Mouse (Mus musculus) kidney, embryonic 14.5 days (tissue): ENCODE measurements around the gene Rnf169. TPM values are rescaled to one million over a fixed set of nuclear protein-coding genes. Genes with fewer than 3 reads are reported as not detected.
"Not testable (repeated sequence)": the region's sequence is repeated elsewhere in the genome, so short reads cannot be mapped to it uniquely, and the experiment has no call there.

Experiments used
- ATAC-seq: fragments of 200-750 bp; cut with Nextera tagmentation; 2 replicates; pipeline ENCODE4 v1.8.0; 2017; ENCODE audit warnings: moderate number of reproducible peaks, mild to moderate bottlenecking, moderate TSS enrichment, moderate library complexity; ENCODE audit not compliant: low FRiP score, low TSS enrichment
- H3K27ac ChIP-seq: fragments of 300-500 bp; sonication (generic); 2 replicates; pipeline ENCODE4 v1.5.1; 2014; ENCODE audit warnings: low read depth, mild to moderate bottlenecking, low read length, moderate library complexity, mixed read lengths
- H3K27me3 ChIP-seq: fragments of 300-500 bp; sonication (generic); 2 replicates; pipeline ENCODE4 v1.6.1; 2014; ENCODE audit warnings: mild to moderate bottlenecking, low read length; ENCODE audit not compliant: control insufficient read depth, insufficient read depth
- H3K36me3 ChIP-seq: fragments of 300-500 bp; sonication (generic); 2 replicates; pipeline ENCODE4 v1.6.1; 2014; ENCODE audit warnings: low read length, mixed read lengths; ENCODE audit not compliant: control insufficient read depth, insufficient read depth
- H3K4me1 ChIP-seq: fragments of 300-500 bp; sonication (generic); 2 replicates; pipeline ENCODE4 v1.6.1; 2014; ENCODE audit warnings: low read length, mixed read lengths; ENCODE audit not compliant: control insufficient read depth, insufficient read depth
- H3K4me2 ChIP-seq: fragments of 300-500 bp; sonication (generic); replicated peaks from 2 replicates; pipeline ENCODE4 v1.6.1; 2014; ENCODE audit warnings: low read depth, mild to moderate bottlenecking, low read length
- H3K4me3 ChIP-seq: fragments of 300-500 bp; sonication (generic); 2 replicates; pipeline ENCODE4 v1.5.1; 2014; ENCODE audit warnings: mild to moderate bottlenecking, low read length
- H3K9ac ChIP-seq: fragments of 300-500 bp; sonication (generic); 2 replicates; pipeline ENCODE4 v1.6.1; 2014; ENCODE audit warnings: low read depth, mild to moderate bottlenecking, low read length, moderate library complexity
- H3K9me3 ChIP-seq: fragments of 300-500 bp; sonication (generic); 2 replicates; pipeline ENCODE4 v1.6.1; 2016; ENCODE audit warnings: low read length; ENCODE audit not compliant: control insufficient read depth
- WGBS: fragments of 180-500 bp; shearing (Covaris S2); extraction: QIAGEN DNeasy Blood & Tissue Kit; methylation state at CpG from one replicate; pipeline ENCODE4 v1.1.7; 2014; 5-methylcytosine and 5-hydroxymethylcytosine counted together
- polyA plus RNA-seq: library from polyadenylated mRNA; unstranded; fragments of >200 nt; fragmentation: Nextera tagmentation; extraction: Ambion mirVana; gene quantifications from 2 replicates; pipeline ENCODE4 v1.2.1, GENCODE M21; 2014

Gene Rnf169
- polyA plus RNA-seq, 1 experiment from 2014 or later = 8.2 TPM

DNA sequence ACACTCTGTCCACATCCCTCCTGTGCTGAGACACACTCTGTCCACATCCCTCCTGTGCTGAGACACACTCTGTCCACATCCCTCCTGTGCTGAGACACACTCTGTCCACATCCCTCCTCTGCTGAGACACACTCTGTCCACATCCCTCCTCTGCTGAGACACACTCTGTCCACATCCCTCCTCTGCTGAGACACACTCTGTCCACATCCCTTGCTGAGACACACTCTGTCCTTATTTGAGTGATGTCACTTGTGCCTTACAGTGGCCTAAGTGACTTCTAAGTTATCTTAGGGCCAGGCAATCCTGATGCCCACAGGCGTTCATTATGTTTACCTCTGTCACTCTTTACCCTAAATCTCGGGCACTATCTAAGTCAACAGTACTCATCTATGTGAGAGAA lies 19.7 kb downstream of the Rnf169 start:
- not testable (repeated sequence) for H3K4me2 ChIP-seq, H3K36me3 ChIP-seq, ATAC-seq, H3K9me3 ChIP-seq, H3K27ac ChIP-seq, H3K4me3 ChIP-seq, H3K27me3 ChIP-seq, H3K9ac ChIP-seq
- 75% methylated on average over 2 of the region's 2 CpGs for WGBS
- peaks cover 16% of the 10 kb centered on the region for H3K4me1 ChIP-seq

DNA sequence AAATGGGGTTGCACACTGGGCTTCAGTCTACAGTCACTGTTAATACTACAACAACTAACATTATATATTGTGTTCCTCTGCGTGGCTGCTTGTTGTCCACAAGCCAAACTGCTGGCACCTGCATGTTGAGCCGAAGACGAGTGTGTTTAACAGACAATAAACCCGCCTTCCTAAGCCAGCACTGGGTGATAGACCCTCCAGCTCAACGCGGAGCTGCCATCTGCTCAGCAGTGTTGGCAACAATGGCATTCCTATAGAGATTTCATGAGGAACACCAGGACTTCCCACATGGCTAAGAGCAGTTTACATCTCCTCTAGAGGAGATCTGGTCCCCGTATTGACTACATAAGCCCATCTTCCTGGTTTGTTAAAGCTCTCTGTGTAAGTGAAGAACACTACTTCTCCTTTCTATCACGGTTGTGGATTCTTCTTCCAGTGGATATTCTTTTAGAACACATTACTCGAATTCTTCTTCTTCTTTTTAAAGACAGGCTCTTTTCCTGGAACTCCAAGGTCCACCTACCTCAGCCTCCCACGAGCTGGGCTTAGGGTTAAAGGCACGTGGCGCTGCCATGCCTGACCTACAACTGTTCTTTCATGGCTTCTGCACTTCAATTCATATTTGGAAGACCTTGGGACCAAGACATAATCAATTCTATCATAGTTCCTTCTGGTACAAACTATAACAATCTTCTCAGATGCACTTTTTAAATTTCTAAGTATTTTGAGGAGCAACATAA lies 22.9 kb downstream of the Rnf169 start:
- peaks cover 10% of the 10 kb centered on the region; the same call in 1 of the 2 replicates for H3K36me3 ChIP-seq
- WGBS = 74% methylated on average over 12 of the region's 12 CpGs
- H3K4me3 ChIP-seq = no peak overlapping the region
- no peaks in the 10 kb centered on the region for H3K27me3 ChIP-seq
- H3K27ac ChIP-seq = no peak overlapping the region
- peaks cover under 1% of the 10 kb centered on the region; the same call in 1 of the 2 replicates for H3K4me1 ChIP-seq
- no peak for ATAC-seq
- no peak overlapping the region for H3K9ac ChIP-seq
- H3K4me2 ChIP-seq = no peak overlapping the region
- no peaks in the 10 kb centered on the region for H3K9me3 ChIP-seq

DNA sequence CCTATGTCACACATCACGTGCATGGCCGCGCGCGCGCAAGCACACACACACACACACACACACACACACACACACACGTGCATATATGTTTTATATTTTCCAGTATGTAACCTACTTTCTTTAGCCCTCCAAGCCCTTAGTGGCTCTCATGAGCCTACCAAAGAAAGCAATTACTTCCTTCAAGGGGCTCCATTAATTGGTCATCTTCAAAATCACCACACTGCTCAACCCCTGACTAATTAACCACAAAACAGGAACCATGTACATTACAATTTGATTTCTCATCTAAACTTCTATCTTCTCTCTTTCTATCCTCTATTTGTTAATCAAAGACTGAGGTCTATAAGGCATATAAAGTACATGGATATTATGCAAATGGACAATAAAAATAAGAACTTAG lies 24.2 kb downstream of the Rnf169 start:
- Histone ChIP-seq H3K27me3 (no peaks in the 10 kb centered on the region), H3K4me1 (no peaks in the 10 kb centered on the region), H3K27ac (no peak overlapping the region), H3K36me3 (peaks cover 12% of the 10 kb centered on the region; the same call in 1 of the 2 replicates), H3K9ac (no peak overlapping the region), H3K4me3 (no peak overlapping the region), H3K4me2 (no peak overlapping the region), H3K9me3 (no peaks in the 10 kb centered on the region)
- WGBS = 95% methylated on average over 7 of the region's 7 CpGs
- ATAC-seq = no peak

DNA sequence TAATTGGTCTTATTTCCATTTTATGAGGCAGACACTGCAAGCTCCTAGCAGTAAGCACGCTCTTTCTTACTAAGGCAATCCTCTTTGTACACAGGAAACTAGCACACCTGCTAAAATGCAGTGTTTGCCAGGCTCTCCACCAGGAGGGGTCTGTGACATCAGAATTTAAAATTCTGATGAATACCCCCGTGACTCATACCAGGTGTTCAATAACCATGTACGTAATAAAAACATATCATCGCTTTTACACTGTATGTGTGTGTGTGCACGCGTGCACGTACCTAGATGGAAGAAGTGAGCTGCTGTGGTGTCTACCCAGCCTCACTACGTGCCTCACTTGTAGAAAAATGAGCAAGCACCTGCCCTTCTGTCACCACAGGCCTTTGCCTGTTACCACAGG lies 26.0 kb downstream of the Rnf169 start:
- no peak for ATAC-seq
- 91% methylated on average over 8 of the region's 8 CpGs for WGBS
- Histone ChIP-seq H3K4me3 (no peak overlapping the region), H3K4me2 (no peak overlapping the region), H3K9ac (no peak overlapping the region), H3K4me1 (no peaks in the 10 kb centered on the region), H3K27me3 (no peaks in the 10 kb centered on the region), H3K27ac (no peak overlapping the region), H3K36me3 (peaks cover 12% of the 10 kb centered on the region; the same call in 1 of the 2 replicates), H3K9me3 (no peaks in the 10 kb centered on the region)

DNA sequence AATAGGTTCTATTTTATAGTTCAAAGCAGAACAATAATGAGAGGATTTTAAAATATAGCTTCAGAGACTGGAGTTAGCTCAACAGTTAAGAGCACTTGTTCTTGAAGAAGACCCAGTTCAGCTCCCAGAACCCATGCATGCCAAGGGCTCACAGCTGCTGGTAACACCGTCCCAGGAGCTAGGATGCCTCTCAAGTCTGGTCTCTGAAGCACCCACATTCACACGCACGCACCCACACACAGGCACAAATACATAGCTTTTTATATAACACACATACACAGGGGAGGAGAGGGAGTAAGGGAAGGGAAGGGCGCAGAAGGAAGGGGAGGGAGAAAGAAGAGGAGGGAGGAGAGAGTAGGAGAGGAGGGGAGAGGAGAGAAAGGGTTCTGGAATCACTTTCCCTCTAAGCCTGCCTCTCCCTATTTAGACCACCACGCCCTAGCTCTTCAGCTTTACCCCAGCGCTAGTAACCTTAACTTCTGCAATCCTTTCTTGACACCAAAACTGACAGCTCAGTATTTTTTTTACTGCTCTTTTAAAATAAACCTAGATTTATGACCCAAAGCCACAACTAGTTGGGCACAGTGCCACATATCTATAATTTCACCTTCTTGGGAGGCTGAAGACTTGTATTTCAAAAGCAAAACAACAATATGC lies 26.7 kb downstream of the Rnf169 start:
- 70% methylated on average over 6 of the region's 6 CpGs for WGBS
- Histone ChIP-seq H3K9me3 (no peaks in the 10 kb centered on the region), H3K27me3 (no peaks in the 10 kb centered on the region), H3K4me1 (no peaks in the 10 kb centered on the region), H3K36me3 (peaks cover 14% of the 10 kb centered on the region; the same call in 1 of the 2 replicates), H3K9ac (no peak overlapping the region), H3K4me3 (no peak overlapping the region), H3K4me2 (no peak overlapping the region), H3K27ac (no peak overlapping the region)
- no peak for ATAC-seq

DNA sequence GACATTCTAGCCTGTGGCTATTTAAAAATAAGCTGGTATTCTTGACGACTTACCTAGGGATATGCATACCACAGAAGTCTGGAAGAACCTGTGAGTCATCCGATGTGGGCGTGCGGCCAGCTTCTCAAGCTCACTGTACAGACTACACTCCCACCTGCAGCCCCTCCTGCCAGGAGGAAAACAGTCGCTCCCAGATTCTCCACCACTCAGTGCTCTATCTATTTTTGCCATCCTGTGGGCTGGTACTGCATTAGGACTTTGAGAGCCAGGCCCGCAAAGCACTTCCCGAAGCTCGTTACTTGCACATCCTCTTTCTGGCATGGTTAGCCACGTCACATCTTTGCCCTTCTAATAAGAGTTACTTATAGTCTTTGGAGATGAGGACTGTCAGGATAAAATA lies 32.9 kb downstream of the Rnf169 start:
- Histone ChIP-seq H3K27ac (no peak overlapping the region), H3K9me3 (no peaks in the 10 kb centered on the region; the same call in 1 of the 2 replicates), H3K9ac (no peak overlapping the region), H3K36me3 (peaks cover 51% of the 10 kb centered on the region), H3K4me1 (no peaks in the 10 kb centered on the region), H3K4me3 (no peak overlapping the region), H3K27me3 (no peaks in the 10 kb centered on the region), H3K4me2 (no peak overlapping the region)
- 89% methylated on average over 9 of the region's 9 CpGs for WGBS
- no peak for ATAC-seq

DNA sequence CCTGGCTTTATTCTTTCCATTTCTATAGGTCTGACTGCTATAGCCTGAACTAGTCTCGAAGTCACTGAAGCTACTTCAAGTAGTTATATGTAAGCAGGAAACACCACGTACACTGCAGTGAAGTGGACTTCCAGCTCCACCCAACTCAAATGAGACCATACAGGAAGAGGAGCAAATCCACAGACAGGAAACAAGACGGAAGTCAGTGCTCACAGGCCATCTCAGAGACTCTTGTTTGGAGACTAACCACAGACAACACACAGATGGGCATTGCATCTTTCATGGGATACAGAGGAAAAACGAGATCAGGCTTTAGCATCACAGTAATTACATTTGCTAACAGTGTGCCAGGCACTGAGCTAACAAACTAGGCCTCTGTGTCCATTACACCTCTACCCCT lies 33.9 kb downstream of the Rnf169 start:
- Histone ChIP-seq H3K4me3 (no peak overlapping the region), H3K36me3 (peaks cover 57% of the 10 kb centered on the region), H3K9me3 (no peaks in the 10 kb centered on the region; the same call in 1 of the 2 replicates), H3K9ac (no peak overlapping the region), H3K4me1 (no peaks in the 10 kb centered on the region), H3K4me2 (no peak overlapping the region), H3K27ac (no peak overlapping the region), H3K27me3 (no peaks in the 10 kb centered on the region)
- 89% methylated on average over 4 of the region's 4 CpGs for WGBS
- no peak for ATAC-seq

DNA sequence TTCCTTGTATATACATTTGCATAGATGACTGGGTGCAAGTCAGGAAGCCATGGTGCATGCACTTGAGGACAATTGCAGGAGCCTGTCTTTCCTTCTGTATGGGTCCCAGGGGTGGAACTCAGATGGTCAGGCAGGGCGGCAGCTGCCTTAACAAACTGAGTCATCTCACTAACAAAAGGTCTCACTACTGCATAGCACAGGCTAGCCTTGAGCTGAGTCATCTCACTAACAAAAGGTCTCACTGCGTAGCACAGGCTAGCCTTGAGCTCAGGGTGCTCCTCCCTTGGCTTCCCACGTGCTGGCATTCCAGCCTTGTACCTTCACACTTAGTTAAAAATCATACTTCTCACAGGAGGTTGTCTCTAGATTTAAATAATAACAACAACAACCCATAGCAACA lies 34.3 kb downstream of the Rnf169 start:
- H3K27me3 ChIP-seq = no peaks in the 10 kb centered on the region
- H3K27ac ChIP-seq = no peak overlapping the region
- H3K9ac ChIP-seq = no peak overlapping the region
- no peak overlapping the region for H3K4me3 ChIP-seq
- H3K4me2 ChIP-seq = no peak overlapping the region
- WGBS = 96% methylated on average over 3 of the region's 3 CpGs
- no peaks in the 10 kb centered on the region for H3K4me1 ChIP-seq
- H3K36me3 ChIP-seq = peaks cover 60% of the 10 kb centered on the region
- no peaks in the 10 kb centered on the region; the same call in 1 of the 2 replicates for H3K9me3 ChIP-seq
- ATAC-seq = no peak

DNA sequence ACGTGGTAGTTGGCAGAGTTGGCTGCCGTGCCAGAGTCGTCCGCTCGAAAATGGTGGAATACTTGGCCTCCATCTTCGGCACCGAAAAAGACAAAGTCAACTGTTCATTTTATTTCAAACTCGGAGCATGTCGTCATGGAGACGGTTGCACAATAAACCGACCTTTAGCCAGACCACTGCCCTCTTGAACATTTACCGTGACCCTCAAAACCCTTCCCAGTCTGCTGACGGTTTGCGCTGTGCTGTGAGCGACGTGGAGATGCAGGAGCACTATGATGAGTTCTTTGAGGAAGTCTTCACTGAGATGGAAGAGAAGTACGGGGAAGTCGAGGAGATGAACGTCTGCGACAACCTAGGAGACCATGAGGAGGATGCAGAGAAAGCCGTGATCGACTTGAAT lies 35.2 kb downstream of the Rnf169 start:
- H3K27ac ChIP-seq, H3K9me3 ChIP-seq, H3K9ac ChIP-seq, H3K27me3 ChIP-seq, H3K4me2 ChIP-seq, H3K4me1 ChIP-seq, H3K4me3 ChIP-seq, ATAC-seq: not testable (repeated sequence)
- H3K36me3 ChIP-seq = peaks cover 70% of the 10 kb centered on the region
- 93% methylated on average over 22 of the region's 22 CpGs for WGBS
